Mouse (Mus musculus) thymus, postnatal 36 days (tissue): ENCODE results near the gene Prdm11.

ENCODE experiments used
- DNase-seq, 2 experiments: peaks; one replicate each; pipeline ENCODE4 v3.0.0; 2022; ENCODE audit warnings: mixed read lengths in 2 of 2

The Prdm11 gene

GRCm38 (mm10) chr2:93045129-93045817 is 694 bp downstream of the Prdm11 start:
- peak; percentile 96 to 98 for DNase-seq

- no peak for DNase-seq
These were observed 2.4 kb downstream of the Prdm11 start for GRCm38 (mm10) chr2:93043449-93044157.

GRCm38 (mm10) chr2:93041470-93041869 is 4.5 kb downstream of the Prdm11 start:
- no peak for DNase-seq

- DNase-seq, result no peak
These were observed 5.1 kb downstream of the Prdm11 start for GRCm38 (mm10) chr2:93040841-93041240.

- no peak for DNase-seq
These were observed 6.3 kb downstream of the Prdm11 start for GRCm38 (mm10) chr2:93039706-93040105.

- DNase-seq, result no peak
These were observed 6.9 kb downstream of the Prdm11 start for GRCm38 (mm10) chr2:93039043-93039442.

- DNase-seq, result no peak
These were observed 10.3 kb downstream of the Prdm11 start for GRCm38 (mm10) chr2:93035631-93036030.

GRCm38 (mm10) chr2:93032651-93033050 is 13.3 kb downstream of the Prdm11 start:
- no peak for DNase-seq

- DNase-seq, result no peak
These were observed 13.9 kb downstream of the Prdm11 start for GRCm38 (mm10) chr2:93032049-93032448.

GRCm38 (mm10) chr2:93031021-93031420 is 14.9 kb downstream of the Prdm11 start:
- no peak for DNase-seq

- no peak for DNase-seq
These were observed 15.9 kb downstream of the Prdm11 start for GRCm38 (mm10) chr2:93030101-93030500.

- DNase-seq, result peak; percentile 57 to 69
These were observed 16.5 kb downstream of the Prdm11 start for GRCm38 (mm10) chr2:93029267-93030060.

GRCm38 (mm10) chr2:93028865-93029264 is 17.1 kb downstream of the Prdm11 start:
- DNase-seq, result no peak

- no peak for DNase-seq
These were observed 18.3 kb downstream of the Prdm11 start for GRCm38 (mm10) chr2:93027713-93028112.

GRCm38 (mm10) chr2:93024431-93024830 is 21.5 kb downstream of the Prdm11 start:
- DNase-seq, result no peak

GRCm38 (mm10) chr2:93018854-93019253 is 27.1 kb downstream of the Prdm11 start:
- no peak for DNase-seq

- peak in 1 of 2 experiments; percentile 61 for DNase-seq
These were observed 28.8 kb downstream of the Prdm11 start for GRCm38 (mm10) chr2:93017151-93017550.

GRCm38 (mm10) chr2:93015041-93015440 is 30.9 kb downstream of the Prdm11 start:
- peak; percentile 28 to 44 for DNase-seq

- DNase-seq, result peak in 1 of 2 experiments; percentile 55
These were observed 31.7 kb downstream of the Prdm11 start for GRCm38 (mm10) chr2:93014093-93014937.

GRCm38 (mm10) chr2:93013415-93014092 is 32.4 kb downstream of the Prdm11 start:
- DNase-seq, result no peak

GRCm38 (mm10) chr2:93012976-93013375 is 33.0 kb downstream of the Prdm11 start:
- no peak for DNase-seq

GRCm38 (mm10) chr2:93011933-93012332 is 34.0 kb downstream of the Prdm11 start:
- no peak for DNase-seq
